Mouse (Mus musculus) megakaryocyte progenitor cell, adult 5-6 weeks (primary cell): ENCODE measurements around the gene Tns3. TPM values are rescaled to one million over a fixed set of nuclear protein-coding genes. Genes with fewer than 3 reads are reported as not detected.

ENCODE experiments used
- ATAC-seq: replicated peaks from 2 replicates; pipeline ENCODE4 v1.8.0; 2016; ENCODE audit warnings: mild to moderate bottlenecking, moderate TSS enrichment, inconsistent platforms; ENCODE audit not compliant: poor library complexity
- total RNA-seq, 2 experiments: library from RNA; stranded (forward) in 1 of 2; stranded (reverse) in 1 of 2; fragments of 157-497, 149-512 nt in 1 of 2; fragments of 200-1000 nt in 1 of 2; gene quantifications; 2 replicates each; pipeline versions ENCODE4 v1.2.3 to v1.2.4; 2015 to 2017

Tns3 gene
- total RNA-seq, 2 experiments from 2014 or later, result 11.5 to 27.0 TPM

DNA sequence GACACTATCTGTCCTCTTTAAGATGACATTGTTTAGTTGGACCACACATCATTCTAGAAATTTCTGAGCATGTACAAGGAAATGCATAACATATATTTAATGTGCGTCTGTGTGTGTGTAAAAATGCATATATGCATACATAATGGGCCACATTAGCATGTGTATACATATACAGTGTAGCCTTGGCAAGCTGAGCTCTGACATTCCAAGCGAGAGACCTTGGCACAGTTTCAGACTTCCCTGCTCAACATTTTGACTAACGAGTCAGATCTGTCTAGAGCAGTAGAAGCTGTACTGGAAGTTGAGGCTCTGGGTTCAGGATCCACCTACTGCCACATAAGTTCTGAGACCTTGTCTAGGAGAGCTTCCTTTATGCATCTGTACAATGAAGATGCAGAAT lies 17.0 kb upstream of the Tns3 start:
- no peak for ATAC-seq

DNA sequence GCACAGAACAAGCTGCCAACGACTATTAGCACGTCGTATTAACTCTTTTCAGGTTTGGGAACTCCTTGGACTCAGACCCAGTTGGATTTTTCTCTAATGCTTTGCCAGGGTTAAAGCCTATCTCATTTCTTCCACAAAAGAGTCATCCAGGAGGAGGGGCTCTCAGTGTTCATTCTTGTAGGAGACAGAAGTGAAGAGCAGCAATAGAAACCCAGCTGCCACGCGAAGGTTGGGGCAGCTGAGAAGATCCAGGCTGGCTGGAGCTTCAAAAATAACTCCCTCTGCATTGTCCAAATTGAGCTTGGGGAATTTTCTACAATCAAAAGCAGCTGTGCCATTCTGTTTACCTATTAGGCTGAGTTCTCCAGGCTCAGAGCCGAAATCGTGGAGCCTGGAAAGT lies 16.3 kb upstream of the Tns3 start:
- no peak for ATAC-seq

DNA sequence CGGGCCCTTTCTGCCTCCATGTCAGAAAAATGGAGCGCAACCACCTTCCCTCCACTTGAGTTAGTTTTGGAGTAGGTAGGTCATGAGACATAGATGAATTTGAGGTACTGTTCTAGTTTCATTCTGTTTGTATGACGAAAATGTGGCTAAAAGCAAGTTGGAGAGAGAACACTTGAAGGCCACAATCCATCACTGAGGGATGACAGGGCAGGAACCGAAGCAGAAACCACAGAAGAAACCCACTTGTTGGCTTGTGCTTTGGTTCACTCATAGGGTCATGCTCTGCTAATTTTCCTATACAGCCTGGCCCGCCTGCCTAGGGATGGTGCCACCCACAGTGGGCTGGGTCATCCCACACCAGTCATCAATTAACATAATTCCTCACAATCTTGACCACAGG lies 14.9 kb upstream of the Tns3 start:
- peak; percentile 56 for ATAC-seq

DNA sequence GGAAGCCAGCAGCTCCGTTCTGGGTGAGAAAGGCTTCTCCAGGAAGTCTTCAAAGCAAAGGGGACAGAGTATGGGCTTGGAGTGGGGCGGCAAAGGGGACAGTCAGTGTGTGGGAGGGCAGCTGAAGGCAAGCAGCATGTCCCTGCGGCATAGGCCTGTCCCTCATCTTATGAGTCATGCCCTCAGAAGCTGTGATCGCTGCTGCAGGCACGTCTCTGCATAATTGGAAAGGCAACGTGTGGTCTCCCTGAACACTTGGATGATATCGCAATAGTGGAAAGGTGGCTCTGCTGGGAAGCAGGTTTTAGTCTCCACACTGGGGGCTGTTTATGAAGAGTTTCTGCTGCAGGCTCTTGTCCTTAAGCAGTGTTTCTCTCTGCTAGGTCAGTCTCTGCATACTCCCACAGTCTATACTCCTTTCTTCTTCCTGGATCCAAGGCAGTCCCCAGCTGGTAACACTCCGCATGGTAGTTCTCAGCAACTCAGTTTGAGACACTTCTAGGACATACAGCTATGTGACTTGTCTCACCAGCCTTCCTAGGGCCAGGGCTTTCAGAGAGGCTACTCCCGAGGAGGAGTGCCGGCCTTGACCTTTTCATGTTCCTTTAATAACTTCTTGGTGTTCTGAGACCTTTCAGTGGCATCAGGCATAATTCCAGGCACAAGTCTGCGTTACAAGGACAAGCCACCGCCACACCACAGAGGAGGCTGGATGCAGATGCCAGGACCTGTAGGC lies 14.1 kb upstream of the Tns3 start:
- 0 out of 2 replicates have a peak, but pooled peaks have one; percentile 15 for ATAC-seq

DNA sequence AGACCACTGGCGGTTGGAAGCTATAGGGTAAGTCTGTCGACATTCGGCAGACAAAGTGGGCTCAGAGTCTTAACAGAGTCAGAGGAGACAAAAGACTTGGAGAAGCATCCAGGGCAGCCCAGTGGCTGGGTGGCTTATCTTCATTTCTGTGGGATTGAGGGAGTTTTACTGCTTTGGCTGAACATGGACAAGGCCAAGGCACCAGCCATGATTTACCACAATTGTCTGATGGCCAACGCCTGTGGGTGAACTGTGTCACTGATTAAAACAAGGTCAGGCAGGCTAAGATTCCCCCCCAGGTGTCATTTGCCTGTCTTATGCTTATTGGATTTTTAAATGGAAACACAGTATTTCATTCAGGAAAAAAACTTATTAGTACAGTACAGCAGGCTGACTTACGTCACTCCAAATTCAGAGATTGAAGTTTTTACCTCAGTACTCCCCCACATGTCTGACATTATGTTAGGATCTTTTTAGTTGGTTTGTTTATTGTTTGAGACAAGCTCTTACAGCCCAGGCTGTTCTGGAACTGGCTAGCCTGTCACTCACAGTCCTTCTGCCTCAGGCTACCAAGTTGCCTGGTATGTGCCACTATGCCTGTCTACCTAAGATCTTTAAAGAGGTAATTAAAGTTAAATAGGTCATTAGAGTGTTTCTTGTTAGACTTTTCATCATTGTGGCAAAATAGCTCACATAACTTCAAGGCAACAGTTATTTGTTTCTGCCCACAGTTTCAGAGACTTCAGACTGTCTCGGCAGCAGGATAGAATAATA lies 11.6 kb upstream of the Tns3 start:
- ATAC-seq, result no peak

DNA sequence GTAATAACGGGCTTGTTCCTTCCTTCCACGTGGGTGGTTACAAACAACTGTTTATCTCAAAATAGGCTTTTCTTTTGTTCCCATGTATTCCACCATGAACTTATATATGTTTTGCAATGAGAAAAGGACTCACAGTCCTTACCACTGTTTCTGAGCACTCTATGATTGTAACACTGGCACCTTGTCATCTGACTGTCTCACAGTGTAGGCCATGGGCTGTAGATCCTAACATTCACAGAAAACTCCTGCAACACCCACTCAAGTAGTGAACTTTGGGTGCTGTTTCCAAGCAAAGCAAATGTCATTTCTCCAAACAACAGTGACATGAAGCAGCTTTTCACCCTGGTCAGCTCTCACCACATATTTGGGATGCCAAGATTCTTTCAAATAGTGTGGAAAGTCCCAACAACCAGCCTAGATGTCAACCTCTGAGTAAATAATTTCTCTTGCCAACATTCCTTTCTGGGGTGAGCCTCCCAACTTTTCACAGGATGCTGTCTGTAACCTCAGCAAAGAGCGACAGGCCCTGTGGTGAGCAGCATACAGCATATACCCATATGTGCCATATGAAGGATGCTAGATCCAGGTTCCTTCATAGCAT lies 10.3 kb upstream of the Tns3 start:
- no peak for ATAC-seq

DNA sequence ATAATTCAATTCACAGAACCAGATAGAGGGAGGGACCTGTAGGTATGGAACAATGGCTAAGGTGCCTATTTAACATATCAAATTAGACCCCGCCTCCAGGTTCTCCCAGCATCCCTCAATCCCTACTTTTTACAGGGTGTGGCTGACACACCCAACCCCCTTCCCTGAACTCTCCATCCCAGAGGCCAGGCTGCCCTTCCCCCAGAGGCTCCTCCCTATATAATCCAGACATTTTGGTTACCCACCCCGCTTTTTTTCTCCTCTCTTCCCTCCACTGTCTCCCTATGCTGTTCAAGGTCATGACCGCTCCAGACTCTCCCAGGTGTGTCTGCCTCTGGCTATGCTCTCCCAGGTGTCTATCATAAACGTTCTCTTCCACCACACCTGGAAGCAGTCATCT lies 7.4 kb upstream of the Tns3 start:
- ATAC-seq, result no peak

DNA sequence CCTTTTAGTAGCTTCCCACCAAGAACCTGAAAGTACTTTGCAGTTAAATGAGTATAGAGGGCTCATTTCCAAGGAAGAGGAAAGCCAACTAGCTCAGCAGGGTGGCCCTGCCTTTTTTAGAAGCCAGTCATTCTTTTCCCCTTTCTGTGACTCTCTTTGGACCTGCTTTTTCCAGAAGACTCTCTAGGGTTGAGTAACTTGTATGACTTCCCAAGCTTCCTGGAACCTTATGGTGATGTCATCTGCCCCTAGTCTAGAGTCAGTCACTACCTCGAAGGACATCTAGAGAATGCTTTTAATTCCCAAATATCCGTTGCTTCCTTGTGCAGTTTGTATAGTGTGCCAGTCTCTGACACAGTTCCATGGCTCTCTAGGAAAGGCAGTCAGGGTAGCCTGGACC lies 4.8 kb upstream of the Tns3 start:
- ATAC-seq, result no peak

DNA sequence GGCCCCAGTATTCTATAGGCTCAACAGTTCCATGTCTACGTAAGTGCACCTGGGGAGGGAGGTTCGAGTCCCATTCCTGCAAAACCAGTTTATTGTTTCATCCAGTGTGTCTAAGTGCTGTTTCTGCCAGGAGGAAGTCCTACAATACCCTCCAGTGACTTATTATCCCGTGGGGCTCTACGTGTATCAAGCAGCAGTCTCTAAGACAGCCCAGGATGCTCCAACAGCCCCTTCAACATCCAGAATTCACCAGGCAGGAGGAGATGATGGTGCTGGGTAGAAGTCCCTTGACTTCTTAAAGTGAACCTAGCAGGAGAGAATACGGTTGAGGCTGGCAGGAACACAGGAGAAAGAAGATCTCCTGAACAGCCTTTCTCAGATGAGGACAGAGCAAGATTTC lies 462 bp upstream of the Tns3 start:
- ATAC-seq, result no peak

DNA sequence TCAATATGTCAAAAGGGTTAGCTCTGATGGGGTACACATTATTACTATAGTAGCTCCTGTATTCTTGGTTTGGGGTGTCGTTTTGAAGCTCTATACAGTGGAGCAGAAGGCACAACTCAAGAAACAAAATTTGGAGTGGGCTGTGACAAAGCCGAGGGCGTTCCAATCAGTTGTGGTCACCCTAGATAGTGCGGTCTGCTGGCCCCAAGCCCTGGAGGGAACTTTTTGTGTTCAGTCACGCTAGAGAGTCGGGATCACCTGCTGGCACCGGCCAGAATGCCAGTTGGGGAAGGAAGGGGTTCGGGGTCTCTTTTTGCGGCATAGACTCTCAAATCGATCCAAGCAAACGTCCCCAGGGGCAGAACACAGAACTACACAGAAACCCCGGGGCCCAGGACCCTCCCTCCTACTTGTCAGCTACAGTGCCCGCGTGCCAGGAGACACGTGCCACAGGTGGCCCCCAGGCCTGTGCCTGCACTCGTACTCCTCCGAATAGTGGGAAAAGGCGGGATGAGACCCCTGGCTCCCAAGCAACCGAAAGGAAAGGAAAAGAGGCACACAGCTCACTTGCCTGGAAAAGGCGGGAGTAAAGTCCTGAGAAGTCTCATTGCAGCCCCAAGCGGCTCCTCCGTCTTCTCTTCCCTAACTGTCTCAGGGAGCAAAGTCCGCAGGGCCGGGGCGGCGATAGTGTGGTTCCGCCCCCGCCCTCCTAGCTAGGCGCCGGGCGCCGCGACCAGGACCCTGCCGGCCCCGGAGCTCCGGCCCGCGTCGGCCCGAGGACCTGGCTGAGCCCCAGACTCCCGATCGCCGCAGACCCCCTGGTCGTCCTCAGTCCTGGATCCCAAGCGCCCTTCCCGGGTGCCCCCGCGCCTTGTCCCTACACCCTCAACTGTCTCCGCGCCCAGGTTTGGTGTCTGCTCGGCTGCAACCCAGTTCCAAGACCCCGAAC lies 617 bp downstream of the Tns3 start:
- peak; percentile 53 for ATAC-seq

DNA sequence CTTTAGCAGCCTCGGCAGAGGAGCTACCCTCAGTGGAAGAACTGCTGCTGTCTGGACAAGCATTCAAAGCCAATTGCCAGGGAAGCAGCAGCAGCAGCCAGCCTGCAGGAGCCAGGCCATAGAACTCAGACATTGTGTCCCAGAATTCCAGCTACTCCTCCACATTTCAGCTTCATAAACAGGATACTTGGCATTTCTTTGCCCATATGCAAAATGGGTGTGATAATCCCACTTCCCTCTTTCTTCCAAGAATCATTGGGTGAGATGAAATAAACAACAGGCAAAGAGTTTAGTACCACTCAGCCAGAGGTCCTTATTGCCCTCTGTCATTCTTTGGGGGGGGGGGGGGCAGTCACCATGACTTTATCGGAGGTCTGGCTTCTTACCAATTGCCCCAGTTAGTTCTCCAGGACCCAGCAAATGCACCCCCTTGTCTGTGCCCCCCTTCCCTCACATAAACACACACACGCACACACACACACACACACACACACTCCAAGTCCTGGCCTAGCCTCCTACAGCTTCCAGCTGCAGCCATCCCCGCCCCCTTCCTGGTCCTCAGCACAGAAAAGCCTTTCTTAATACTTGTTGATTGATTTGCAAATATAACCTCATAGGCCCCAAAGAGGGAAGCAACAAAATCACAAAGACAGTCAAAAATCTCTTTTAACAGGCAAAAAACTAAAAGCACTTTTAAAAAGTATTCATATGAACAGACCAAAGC lies 1.5 kb downstream of the Tns3 start:
- ATAC-seq, result 0 out of 2 replicates have a peak, but pooled peaks have one; percentile 17

DNA sequence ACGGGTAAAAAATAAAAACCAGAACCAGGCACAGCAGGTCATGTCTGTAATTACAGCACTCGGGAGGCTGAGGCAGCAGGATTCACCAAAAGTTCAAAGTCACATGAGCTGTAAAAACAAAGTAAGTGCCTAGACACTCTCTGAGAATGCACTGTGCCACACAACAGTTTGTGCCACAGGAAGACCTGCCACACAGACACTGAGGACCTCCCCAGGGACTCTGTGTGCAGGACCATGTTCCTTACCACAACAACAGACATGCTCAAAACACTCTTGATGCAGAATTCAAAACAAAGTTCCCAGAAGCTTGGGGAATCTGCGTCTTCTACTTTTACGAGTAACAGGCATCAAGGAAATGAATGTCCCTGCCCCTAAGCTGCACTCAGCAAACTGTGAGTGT lies 3.4 kb downstream of the Tns3 start:
- ATAC-seq, result no peak

DNA sequence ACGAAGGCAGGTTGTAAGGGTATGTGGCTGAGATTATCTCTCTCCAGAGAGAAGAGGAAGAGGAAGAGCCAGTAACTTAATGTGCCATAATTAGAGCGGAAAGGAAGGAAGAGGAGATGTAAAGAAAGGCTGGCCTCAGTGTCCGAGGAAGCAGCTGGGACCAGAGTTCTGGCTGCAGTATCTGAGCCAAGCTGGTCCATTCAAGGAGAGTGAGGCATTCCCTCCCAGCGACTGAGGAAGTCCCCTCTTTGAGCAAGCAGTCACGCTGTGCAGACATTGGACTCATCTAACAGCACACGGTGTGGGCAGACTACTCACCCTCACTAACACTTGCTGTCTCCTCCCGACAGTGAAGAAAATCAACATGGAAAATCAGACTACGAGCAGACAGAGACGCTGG lies 4.5 kb downstream of the Tns3 start:
- ATAC-seq, result peak; percentile 11

DNA sequence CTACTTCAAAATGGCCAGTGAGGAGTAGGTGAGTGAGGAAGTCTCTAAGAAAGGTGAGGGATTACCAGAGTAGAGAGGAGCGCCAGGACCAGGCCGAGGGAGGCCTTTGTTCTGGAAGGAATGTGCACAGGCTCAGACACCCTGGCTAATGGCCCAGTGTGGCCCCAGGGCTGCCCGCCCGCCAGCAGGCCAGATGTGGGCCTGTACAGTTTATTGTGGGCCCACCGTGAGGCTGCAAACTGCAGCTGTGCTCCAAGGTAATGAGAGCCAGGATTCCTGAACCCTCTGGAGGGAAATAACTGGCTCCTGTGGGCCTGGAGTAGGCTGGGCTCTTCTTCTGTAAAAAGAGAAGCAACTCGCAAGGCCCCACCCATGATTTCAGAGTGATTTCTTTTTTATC lies 5.3 kb downstream of the Tns3 start:
- no peak for ATAC-seq

DNA sequence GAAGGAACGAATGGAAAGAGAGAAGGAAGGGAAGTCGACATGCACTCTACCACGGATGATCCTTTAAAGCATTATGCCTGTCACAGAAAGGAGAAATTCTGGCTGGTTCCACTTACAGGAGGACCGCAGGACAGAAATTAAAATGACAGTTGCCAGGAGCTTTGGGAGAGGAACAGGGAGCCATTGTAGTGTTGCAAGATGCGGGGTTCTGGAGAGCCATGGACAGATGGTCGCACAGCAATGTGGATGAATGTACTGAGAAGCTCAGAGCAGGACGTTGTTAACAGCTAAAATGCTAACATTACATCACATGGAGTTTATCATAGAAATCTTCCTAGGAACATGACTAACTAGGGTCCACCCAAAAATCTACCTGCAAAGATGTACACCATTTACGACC lies 6.8 kb downstream of the Tns3 start:
- peak; percentile 33 for ATAC-seq

DNA sequence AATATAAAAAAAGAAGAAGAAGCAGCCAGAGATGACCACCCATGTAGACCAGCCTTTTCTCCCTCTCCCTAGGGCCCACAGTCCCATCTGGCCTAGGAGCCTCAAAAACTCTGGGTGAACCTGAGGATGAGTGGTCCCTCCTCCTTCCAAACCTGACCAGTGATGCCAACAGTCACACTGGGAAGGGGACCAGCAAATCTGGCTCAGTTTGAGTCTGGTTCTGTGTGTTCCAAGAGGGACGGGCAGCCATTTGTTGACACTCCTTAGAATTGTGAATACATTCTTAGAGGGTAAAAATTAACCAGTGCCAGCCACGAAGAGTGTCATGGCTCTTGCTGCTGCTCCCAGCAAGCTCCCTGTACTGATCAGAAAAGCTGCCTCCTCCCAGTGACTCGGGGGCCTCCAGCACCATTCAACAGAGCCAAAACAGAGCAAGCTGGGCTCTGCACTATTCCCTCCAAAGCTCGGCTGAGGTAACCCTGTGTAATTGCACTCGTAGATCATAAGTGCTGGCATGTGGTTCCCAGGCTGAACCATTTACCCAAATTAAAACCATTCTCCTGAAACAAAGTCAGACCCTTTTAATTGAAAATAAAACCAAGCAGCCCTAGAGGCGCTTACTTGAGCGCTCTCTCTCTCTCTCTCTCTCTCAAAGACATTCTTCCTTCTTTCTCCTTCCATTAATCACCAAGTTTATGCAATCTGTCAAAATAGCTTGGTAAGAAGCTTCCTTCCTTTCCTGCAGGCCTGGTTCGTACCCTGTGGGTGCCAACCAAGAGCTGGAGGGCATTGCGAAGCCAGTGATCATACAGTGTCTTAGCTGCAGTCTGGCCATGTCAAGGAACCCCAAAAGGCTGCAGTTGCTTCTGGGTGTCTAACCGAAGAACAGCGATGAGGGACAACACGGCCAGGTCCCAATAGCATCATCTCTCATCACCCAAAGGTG lies 7.6 kb downstream of the Tns3 start:
- peak; percentile 78 for ATAC-seq

DNA sequence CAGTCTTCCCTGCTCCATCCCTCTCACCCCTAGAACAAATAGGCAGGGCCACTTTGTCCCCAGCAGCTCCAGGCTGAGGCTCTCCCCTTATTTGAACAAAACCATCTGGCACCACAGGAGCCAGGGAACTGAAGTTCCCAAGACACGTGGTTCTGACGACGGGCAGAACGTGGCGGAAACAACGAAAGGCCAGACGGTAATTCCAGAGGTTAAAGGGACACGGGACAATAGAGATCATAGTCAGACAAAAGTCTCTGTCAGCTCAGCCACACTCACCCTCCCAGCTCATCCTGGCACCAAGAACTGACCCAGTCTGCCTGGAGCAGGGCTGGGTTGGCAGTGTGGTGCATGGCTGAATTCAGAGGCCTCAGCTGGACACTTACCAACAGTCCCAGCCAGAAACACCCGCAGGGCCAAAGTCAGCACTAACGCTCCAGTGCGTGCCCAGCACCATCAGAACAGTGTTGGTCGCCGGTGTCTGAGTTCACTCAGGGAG lies 10.5 kb downstream of the Tns3 start:
- ATAC-seq, result no peak

DNA sequence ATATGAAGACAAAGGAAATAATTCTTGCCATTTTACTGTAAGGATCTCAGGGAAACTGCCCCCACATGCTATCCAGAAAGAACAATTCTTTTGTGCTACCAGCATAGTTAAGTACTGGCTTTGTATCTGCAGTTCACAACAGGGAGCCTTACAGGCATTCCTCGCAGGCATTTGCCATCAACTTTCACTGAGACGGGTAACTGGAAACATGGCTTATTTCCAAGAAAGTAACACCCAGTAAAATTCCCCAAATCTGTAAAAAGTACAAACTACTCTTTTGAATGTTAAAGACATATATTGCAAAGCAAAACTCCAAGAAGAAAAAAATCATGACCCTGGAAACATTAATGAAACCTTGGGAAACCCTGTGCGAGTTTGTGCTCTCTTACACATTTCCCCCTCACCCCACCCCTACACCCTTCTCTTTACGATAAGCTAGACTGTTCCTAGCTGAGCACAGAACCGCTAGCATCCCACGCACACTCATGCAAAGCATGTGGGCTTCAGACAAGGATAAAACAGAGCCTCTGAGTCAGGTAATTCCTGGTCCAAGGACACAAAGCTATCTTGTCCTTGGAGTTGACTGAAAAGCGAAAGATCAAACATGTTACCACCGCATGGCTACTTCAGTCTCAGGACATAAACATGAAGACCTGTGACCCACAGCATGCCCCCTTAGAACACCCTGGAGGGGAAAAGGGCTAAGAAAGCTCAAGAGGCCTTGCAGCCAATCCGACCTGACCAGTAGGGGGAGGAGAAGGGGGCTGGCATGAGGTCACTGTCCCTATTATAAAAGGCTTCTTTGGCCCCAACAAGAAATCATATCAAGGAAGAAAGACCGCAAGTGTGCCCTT lies 11.3 kb downstream of the Tns3 start:
- ATAC-seq, result no peak
